Mouse (Mus musculus) G1E-ER4 (cell line): ENCODE data around the gene Cfap73. TPM values are rescaled to one million over a fixed set of nuclear protein-coding genes. Genes with fewer than 3 reads are reported as not detected.

Experiments
- GATA1 ChIP-seq: IDR thresholded peaks from one replicate; pipeline ENCODE4 v1.8.0; 2012; ENCODE audit warnings: low read length, inconsistent platforms
- polyA plus RNA-seq: library from polyadenylated mRNA; stranded (reverse); fragments of >175 nt; gene quantifications from 2 replicates; pipeline ENCODE4 v1.2.3, GENCODE M21; 2012

Gene Cfap73
- polyA plus RNA-seq, 1 experiment = not detected

DNA sequence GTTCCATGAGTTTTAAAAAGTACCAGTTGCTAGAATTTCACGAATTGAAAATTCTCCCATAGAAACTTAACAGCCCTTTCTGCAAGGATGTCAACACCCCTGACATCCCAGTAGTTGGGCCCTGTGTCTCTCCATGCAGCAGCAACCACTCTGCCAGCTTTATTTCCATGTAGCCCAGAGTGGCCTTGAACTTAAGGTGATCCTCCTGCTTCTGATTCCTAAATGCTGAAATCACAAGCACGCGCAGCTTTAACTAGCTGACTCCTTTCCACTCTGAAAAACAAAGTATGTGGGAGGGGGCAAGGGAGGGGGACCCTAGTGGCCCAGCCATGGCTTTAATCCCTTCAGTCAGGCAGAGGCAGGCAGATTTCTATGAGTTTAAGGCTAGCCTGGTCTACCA, 26.7 kb downstream of the Cfap73 start:
- TF ChIP-seq GATA1 = no peak

DNA sequence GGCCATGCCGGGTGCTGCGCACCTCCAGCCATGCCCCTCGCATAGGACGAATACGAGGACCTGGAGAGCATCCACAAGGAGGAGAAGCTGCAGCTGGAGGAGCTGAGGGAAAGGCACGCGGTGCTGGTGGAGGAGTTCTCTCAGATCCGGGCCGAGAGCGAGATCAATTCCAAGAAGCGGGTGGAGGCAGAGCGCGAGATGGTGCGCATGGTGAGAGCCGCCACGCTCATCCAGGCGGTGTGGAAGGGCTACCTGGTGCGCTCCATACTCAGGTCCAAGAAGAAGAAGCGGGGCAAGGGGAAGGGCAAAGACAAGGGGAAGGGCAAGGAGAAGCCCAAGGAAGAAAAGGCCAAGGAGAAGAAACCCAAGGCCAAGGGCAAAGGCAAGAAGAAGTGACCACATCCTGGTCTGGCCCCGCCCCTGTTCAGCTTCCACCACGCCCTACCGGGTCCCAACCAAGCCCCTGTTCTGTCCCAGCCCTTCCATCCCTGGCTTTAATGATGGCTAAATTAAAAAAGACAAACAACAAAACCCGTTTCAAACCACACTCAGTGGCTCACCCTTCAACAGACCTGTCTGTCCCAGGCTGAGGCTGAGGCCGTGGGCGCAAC, 27.3 kb downstream of the Cfap73 start:
- TF ChIP-seq GATA1 = no peak

DNA sequence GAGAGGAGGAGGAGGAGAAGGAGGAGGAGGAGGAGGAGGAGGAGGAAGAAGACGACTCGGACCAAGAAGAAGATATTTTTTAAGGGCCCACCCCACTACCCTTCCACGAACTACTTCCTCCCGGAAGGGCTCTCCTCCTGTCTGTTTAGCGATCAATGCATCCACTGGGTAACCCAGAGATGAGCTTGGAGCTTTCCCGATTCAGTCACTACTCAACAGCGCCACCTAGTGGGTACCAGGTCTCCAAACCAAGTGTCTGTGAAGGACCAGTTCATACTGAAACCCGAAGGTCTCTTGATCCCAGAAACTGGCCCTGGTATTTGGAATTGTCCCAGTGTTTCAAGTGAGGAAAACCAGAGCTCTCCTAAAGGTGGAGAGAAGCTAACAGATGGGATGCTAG, 28.3 kb downstream of the Cfap73 start:
- TF ChIP-seq GATA1 = no peak

DNA sequence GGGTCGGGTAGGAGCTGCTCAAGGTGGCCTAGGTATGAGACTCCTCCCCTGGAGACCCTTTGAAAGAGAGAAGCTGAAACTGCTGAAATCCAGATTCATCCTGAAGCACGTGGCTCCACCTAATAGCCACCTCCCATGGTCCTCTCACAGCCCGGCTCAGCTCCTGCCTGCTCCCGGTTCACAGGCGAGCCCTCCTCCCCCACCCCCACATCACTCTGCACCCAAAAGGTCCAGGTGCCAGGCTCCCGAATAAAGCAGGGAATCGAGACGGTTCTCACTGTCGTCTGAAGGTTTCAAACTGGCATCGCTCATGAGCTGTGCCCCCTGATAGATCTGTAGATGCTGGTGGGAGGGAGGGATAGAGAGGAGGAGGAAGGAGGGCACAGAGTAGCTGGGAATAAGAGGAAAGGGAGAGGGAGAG, 28.8 kb downstream of the Cfap73 start:
- TF ChIP-seq GATA1 = no peak

GRCm38 (mm10) chr5:120604839-120605238, 29.2 kb downstream of the Cfap73 start:
- TF ChIP-seq GATA1 = no peak

- no peak for TF ChIP-seq GATA1
These were observed 30.5 kb downstream of the Cfap73 start for GRCm38 (mm10) chr5:120603515-120603914.

DNA sequence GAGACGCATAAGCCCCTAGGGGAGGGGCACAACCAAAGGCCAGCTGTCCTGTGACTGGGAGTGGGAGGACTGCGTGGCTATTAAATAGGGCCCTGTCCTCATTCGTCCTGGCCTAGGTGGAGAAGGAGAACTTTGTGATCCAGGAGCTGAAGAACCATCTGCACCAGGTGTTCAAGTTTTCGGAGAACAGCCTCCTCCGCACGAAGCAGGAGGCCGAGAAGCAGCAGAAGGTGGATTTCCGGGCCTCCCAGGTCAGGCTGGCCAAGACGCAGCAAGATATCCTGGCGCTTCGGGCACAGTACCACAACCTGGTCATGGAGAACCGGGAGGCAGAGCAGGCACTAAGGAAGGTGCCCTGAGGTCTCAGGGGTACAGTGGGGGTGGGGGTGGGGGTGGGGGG, 31.8 kb downstream of the Cfap73 start:
- TF ChIP-seq GATA1 = no peak

DNA sequence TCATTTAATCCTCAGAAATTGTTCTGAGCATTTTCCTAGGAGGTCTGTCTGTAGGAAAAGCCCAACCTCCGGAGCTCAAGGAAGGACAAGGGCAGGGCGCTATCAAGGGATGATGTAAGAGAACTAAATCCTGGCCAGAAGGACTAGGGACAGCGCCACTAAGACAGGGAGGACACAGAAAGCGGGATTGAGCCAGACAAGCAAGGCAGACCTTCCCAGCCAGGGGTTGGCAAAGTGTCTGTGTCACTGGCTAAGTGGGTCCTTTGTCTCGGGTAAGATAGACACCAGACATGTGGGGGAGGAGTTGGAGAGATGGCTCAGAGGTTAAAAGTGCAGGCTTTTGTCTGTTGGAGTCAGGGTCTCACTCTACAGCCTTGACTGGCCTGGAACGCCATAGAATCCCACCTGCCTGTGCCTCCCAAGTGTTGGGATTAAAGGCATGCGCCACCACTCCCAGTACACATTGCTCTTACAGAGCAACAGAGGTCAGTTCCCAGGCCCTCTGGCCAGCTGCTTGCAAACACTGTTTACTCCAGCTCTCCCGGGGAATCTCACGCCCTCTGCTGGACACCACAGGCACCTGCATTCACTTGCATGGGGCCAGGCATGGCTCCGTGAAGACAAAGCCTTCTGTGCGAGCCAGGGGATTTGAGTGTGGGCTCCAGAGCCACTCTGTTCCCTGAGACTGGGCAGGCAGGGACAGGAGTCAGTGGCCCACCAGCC, 32.9 kb downstream of the Cfap73 start:
- no peak for TF ChIP-seq GATA1

DNA sequence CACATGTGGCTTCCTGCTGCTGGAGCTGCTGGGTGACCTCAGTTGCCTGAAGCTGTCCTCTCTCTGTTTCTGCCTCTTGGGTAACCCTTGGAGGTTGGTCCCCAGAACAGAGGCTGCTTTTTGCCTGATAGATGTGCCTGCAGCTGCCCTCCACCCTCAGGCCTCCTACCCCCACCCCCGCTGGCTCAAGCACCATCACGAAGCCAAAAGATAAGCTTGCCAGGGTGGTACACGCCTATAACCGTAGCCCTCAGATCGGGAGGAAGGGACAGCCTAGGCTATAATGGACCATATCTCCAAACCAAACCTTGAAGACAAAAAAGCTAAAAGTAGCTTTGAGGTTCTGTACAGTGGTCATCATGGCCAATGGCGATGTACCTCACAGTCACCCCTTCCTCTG, 34.4 kb downstream of the Cfap73 start:
- no peak for TF ChIP-seq GATA1

DNA sequence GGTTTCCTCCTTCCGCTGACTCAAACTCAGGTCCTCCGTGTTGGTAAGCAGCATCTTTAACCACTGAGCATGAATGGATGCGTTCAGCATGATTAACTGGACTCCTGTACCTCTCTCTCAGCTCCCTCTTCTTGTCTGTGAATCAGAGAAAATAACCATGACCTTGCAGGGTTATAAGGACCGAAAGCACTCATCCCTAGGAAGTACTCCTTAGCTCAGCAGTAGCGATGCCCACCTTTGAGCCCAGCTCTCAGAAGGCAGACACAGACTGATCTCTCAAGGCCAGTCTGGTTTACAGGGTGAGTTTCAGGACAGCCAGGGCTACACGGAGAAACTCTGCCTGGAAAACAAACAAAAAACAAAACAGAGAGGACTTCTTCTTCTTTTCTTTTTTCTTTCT, 39.5 kb downstream of the Cfap73 start:
- TF ChIP-seq GATA1 = no peak

- no peak for TF ChIP-seq GATA1
These were observed 41.9 kb downstream of the Cfap73 start for GRCm38 (mm10) chr5:120592141-120592540.

DNA sequence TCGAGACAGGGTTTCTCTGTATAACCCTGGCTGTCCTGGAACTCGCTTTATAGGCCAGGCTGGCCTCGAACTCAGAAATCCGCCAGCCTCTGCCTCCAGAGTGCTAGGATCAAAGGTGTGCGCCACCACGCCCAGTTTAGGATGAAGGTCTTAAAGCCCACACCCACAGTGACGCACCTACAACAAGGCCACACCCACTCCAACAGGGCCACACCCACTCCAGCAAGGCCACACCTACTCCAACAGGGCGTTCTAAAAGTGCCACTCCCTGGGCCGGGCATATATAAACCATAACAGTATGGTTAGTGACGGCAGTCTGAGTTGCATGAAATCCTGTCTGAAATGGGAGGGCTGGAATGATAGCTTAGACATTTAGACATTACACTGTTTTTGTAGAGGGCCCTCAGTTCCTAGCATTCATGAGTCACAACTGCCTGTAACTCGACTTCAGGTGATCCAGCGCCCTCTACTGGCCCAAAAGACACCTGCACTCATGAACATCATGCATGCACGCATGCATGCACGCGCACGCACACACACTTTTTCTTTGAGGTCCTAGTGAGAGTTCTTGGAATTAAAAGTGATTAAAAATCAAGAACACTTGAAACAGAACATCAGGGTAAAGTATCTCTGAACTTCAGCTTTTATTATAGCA, 43.6 kb downstream of the Cfap73 start:
- no peak for TF ChIP-seq GATA1

GRCm38 (mm10) chr5:120588569-120589094, 45.4 kb downstream of the Cfap73 start, which contains the start of the genes Tpcn1 and Iqcd:
Tpcn1 (minus strand) TSS chr5:120588673.
Iqcd (plus strand) TSS chr5:120589016.
- TF ChIP-seq GATA1 = no peak

DNA sequence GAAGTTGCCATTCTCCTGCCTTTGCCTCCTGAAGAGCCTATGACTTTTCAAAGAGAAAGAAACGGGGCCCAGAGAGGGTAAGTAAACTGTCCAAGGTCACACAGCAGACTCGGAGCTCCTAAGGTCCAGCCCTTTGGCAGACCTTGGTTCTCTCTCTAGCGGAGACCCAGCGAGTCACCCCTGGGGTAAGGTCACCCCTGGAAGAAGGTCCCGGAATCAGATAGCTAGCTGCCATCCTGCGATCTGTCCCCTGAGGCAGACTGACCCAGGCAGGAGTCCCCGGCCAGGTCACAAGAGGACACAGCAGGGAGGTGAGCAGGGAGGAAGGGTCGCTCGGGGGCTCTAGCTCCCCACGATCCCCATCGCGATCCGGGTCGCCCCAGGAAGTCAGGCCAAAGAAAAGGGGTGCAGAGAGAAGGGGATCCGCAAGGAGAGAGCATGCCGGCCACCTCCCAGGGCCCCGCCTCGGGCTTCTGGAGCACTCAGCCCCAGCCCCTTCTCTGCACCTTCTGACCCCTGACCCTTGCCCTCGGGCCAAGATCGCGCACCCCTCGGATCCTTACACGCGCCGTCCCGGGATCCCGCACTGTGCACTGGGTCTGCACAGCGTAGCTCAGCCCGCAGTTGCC, 46.0 kb downstream of the Cfap73 start:
- no peak for TF ChIP-seq GATA1

DNA sequence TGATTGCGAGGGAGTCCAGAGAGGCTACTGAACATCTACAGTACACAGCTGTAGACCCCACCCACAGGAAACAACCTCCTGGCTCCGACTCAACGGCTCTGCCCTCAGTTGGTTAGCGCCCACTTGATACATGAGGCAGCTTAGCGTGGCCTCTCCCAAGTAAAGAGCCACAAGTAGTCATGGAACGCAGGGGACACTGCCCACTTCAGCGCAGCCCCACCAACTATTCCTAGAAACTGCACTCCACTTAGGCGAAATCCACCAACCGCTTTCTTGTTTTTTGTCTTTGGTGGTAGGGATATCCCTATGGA, 46.5 kb downstream of the Cfap73 start:
- TF ChIP-seq GATA1 = no peak

DNA sequence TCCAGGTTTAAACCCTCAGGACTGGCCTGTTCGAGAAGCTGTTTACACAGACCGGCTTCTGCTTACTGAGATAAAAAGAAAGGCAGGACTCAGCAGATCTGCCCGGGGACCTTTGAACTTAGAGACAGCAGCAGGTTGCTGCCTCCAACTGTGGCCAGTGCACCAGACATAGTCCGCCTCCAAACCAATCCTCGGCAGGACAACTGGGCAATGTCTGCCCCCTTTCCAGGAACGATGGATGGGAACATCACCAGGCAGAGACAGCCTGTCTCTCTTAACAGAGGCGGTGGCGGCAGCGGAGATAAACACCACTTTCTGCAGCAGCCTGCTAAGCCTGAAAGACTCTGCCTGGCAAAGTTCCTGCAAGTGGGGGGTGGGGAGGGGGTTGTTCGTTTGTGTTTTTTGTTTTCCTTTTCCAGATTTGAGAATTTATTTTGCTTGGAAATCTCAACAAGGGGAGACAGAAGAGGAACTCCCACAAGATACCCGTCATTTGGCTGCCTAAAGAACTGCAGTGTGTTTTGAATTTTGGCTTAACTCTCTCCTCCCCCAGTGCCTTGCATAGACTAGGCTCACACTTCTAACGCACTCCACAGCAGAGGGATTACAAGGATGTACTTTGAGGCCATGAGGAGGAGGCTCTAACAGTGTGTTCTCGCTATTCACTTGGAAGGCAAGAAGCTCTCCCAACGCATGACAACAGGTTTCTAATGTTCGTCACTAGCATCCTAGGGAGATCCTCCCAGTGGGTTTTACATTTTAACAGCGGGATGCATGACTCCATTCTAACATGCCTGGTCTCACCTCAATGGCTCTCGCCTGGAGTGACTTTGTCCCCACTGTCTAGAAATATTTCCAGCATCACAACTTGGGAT, 47.1 kb downstream of the Cfap73 start:
- no peak for TF ChIP-seq GATA1
